Mouse (Mus musculus): ENCODE measurements around the gene Hcst.

Gene Hcst

DNA sequence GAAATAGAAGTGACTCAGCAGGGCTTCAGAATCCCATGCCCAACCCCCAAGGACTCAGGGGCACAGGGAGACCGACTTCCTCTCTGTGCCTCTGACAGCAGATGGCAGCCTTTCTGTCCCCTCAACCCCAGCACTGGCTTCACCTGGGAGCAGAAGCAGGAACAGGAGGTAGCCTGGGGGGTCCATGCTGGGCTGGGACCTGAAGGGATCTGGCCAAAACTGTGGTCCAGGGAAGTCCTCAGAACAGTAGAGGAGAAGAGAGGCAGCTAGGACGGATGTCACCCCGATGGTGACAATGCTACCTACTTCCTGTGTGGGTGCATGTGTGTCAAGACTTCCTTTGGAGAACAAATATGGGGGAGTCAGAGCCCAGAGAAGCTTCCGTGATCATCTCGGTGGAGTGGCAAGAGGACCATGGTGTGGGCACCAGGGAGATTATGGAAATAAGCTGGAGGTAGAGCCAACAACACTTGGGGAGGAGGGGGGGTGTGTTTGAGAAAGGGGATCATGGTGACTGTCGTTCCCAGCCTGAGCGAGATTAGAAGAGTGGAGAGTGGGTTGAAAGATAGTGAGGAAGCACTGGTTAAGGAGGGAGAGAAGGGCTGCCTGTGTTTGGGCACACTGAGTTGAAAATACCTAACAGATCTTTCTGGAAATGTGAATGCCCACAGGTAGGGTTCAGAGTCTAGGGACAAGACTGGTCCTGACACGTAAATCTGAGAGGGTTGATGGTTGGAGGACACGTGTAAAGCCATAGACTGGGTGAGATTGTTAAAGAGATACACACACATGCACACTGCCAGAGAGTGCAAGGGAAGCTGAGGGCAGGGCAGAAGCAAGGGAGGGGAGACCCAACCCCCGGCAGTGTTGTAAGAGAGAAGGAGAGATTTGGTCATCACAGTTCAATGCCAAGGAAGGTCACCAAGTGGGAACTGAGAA lies at the start of gene Hcst:
TSS of gene Hcst (minus strand) at position 294 of the 939 bp plus-strand sequence.
- in situ Hi-C loops (cut with MboI): loop anchor here (10.0 kb wide), 1 partner anchor 45 kb away; no protein-coding TSS in a partner anchor

DNA sequence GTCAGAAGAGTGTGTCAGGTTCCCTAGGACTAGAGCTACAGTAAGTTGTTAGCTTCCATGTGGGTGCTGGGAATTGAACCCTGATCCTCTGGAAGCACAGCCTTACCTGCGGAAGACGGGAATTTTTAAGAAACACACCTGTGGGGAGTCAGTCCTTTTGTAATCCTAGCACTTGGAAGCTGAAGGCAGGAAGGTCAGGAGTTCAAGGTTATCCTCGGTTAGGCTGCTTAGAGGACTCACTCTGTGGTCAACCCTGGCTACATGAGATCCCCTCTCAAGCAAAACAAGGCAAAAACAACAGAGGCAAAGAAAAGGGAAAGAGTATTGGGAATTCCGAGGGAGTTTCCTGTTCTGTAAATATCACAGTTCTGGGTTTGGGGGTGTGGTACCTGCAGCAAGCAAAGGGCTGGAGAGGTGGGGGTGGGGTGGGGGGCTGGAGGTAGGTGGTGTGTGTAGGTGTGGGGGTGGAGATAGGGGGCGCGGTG lies 45.2 kb upstream of the Hcst start:
- in situ Hi-C loops (cut with MboI): no loop called here

DNA sequence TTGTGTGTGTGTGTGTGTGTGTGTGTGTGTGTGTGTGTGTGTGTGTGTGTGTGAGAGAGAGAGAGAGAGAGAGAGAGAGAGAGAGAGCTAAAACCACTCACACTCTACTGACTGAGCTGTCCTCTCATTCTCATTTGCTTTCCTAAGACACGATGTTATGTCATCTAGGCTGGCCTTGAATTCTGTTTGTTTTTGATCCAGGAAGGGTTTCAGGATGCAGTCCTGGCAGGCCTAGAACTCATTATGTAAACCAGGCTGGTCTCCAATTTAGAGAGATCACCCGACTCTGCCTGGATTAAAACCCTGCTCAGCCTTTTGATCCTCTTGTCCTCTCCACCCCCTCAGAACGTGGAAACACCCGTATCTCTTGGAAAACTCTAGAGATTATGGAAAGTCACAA lies 44.3 kb upstream of the Hcst start:
- in situ Hi-C loops (cut with MboI): no loop called here

DNA sequence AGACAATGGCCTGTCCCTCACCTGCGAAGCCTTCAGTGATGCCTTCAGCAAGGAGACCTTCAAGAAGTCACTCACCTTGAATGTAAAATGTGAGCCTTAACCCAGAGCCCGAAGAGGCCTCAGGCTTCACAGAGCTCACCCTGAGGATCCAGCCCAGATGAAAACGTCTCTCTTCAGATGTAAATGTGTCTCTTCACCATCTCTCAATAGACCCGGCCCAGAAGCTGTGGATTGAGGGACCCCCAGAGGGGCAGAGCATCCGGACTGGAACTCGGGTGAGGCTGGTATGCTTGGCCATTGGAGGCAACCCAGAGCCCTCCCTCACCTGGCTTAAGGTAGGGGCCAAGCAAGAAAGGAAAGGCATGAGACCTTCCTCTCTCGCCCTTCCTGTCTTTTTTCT lies 43.9 kb upstream of the Hcst start:
- in situ Hi-C loops (cut with MboI): no loop called here

DNA sequence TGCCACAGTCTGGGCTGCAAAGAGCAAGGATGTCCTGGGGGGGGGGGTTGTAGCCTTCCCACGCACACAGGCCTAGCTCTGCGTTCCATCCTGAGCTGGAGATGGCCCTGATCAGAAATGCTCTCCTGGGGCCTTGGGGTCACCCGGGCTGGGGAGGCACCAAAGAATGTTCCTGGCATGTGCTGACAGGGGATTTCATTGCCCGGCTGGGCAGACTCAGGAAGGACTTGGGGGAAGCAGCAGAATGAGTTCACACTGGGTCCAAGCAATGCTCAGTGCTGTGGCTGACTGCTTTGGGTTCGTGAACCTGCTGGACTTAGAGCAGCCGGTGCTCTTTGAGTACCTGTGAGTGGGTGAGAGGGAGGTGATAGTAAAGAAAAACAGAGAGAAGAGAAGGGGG lies 39.8 kb upstream of the Hcst start:
- in situ Hi-C loops (cut with MboI): no loop called here

DNA sequence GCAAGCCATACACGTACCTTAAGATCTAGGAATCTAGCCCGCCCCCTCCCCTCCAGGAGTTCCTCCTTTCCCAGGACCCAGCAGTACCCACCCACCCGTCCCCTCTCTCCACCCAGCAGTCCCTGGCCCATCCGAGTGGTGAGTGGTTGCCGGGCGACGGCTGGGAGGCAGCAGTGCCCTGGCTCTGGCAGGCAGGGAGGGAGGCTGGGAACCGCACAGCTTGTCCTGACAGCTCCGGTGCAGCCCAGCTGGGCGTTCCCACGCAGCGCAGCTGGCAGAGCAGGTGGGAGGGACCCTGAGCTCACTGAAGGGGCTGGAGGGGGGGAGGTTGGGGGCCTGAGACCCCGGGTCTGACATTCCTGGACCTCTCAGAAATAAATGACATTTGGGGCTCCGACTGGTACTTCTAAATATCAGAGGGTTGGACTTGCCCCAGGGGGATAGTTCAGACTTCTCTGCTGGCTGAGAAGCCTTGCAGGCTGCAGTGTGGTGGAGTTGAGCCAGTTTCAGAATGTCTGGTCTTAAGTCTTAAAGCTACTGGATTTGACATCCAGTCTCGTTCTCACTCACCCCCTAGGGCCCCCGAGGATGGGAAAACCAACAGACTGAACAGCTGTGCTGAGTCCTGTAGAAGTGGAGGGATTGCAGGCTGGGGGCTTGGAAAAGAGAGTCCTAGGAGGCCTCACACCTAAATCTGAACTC lies 38.1 kb upstream of the Hcst start, which contains the start of the genes Kirrel2 and Nphs1:
TSS of gene Kirrel2 (minus strand) at position 62 of the 702 bp plus-strand sequence.
TSS of gene Nphs1 (plus strand) at position 687 of the 702 bp plus-strand sequence.
- in situ Hi-C loops (cut with MboI): no loop called here

DNA sequence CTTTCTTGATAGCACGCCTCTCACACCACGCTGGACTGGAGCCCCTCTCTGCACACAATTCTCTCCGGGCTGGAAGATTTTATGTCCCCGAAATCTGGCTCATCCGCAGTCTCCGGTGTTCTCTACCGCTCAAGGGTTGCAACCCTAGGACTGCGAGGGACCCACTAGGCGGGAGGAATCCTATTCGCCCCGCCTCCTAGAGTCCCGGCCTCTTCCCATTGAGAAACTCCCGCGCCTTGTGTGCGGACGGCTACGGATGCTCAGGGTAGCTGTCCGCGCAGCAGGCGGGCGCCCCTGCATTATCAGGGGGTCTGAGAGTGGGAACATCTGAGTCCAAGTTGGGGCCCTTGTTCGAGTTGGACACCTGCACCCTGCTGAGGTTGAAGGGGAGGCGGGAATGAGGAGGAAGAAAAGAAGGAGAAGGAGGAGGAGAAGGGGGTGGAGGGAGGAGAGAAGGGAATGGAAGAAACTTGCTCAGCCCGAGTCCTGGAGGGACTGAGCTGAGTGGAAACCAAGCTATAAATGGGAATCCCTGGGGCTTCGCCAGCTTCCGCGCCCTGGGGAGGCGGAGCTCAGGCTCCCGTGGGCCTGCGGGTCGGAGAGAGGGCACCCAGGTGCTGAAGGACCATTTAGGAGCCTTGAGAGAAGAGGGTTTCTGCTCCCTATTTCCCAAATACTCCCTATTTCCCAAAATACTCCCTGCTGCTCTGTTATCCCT lies 37.4 kb upstream of the Hcst start:
- in situ Hi-C loops (cut with MboI): no loop called here

DNA sequence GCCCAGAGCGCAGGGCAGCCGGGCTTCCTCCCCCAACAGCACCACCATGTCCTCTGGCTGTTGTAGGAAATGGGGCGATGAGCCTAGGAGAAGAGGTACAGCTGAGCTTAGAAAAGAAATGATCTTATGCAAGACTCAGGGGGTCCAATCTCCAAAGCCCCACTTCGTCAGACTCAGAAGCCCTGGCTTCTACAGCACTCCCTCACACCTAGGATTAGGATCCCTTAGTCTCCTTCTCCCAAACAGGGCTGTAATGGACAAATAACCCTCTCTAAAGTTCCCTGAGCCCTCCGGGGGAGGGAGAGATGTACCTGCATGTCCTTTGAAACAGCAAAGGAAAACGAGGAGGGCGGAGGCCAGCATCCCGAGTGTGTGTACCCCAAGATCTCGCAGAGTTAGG lies 36.8 kb upstream of the Hcst start:
- in situ Hi-C loops (cut with MboI): no loop called here

DNA sequence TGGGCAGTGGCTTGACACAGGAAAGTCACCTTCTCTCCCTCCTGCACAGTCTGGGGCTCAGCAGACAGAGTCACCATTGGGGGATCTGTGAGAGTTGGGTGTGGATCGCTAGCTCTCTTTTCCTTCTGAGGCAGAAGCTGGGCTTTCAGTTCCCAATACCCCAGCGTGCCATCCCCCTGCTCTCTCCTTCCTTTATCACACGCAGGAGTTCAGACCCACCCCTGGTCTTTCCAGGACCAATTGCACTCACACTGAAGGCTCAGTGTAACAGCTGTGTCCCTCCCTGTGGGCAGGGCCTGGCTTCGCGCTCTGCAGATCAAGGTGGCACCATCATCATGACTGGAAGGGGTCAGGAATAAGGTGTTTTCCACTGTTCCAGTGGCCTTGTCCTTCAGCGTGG lies 34.6 kb upstream of the Hcst start:
- in situ Hi-C loops (cut with MboI): no loop called here

DNA sequence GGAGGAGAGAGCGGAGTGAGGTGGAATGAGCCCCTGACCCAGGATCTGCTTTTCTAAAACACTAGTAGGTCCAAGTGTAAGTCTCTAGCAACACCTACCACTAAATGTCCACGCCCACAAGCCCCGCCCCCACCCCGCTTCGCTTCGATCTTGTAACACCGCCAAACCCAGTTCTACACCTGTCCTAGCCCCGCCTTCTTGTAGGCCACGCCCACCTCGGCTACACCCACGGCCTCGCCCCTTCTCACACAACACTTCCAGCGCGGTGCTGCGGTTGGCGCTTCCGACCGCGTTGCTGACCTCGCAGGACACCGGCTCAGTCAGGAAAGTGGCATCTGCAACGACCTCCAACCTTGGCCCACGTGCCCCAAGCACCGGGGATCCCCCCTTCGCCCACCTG lies 34.1 kb upstream of the Hcst start:
- in situ Hi-C loops (cut with MboI): no loop called here

DNA sequence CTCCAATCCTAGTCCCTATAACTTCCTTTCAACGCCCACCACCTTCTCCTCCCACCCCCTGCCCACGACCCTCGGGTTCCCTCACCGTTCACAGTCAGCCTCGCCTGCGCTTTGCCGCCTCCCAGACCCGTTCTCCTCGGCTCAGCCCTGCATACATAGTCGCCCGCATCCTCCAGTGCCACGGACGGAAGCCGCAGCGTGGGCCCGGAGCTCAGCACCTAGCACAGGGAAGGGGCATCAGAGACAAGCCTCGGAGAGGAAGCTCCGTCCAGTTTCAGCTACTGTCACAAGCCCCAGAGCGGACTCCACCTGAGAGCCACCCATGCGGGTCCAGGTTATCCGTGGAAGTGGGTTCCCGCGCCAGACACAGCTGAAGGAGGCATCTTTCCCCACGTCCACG lies 33.7 kb upstream of the Hcst start:
- in situ Hi-C loops (cut with MboI): no loop called here

DNA sequence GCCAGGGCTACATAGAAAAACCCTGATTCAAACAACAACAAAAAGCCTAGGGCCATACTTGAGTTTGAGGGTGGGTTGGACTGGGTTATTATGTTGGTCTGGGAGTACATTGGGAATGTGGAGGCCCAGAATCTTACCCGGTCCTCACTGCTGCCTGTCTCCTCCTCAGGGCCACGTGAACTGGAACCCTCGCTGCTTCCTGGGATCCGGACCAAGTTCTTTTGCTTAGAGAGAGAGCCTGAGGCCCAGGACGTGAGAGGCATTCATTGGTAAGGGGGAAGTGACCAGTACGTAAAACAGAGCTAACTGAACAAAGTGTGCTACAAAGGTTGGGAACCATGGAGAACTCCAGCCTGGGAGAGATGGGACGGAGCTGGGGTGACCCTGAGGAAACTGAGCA lies 30.6 kb upstream of the Hcst start:
- in situ Hi-C loops (cut with MboI): no loop called here

DNA sequence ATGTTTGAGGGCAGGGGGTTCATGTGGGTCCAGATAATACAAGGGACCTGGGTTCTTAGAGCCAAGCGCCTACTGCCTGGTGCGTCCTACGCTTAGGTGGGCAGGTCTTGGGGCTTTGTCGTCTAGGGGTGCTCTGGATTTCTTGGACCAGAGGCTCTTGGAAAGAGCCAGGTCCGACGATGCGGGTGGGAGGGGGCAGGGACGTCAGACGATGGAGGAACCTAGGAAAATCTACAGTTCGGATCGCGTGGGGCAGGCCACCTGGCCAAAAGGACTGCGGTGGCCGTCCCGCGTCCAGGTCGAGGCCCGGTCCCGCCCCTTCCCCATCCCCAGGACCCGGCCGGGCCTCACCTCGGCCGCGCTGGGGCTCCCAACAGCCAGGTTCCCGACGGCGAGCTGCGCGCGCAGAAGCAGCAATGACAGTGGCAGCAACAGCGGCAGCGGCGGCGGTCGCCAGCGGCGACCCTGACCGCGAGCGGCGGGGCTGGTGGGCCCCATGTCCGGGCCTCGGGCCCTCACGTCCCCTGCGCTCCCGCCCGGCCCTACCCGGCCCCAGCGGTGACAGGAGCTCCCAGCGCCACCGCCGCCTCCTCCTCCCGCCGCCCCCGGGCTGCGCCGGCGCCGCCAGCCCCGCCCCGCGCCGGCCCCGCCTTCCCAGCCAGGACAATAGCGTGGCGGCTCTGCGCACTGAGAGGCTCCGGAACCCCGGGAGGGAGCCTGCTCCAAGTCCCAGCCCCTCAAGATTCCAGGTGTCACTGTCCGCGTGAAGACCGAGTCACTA lies 25.5 kb upstream of the Hcst start, which contains the start of gene Aplp1:
TSS of gene Aplp1 (minus strand) at position 565 of the 781 bp plus-strand sequence.
- in situ Hi-C loops (cut with MboI): no loop called here

DNA sequence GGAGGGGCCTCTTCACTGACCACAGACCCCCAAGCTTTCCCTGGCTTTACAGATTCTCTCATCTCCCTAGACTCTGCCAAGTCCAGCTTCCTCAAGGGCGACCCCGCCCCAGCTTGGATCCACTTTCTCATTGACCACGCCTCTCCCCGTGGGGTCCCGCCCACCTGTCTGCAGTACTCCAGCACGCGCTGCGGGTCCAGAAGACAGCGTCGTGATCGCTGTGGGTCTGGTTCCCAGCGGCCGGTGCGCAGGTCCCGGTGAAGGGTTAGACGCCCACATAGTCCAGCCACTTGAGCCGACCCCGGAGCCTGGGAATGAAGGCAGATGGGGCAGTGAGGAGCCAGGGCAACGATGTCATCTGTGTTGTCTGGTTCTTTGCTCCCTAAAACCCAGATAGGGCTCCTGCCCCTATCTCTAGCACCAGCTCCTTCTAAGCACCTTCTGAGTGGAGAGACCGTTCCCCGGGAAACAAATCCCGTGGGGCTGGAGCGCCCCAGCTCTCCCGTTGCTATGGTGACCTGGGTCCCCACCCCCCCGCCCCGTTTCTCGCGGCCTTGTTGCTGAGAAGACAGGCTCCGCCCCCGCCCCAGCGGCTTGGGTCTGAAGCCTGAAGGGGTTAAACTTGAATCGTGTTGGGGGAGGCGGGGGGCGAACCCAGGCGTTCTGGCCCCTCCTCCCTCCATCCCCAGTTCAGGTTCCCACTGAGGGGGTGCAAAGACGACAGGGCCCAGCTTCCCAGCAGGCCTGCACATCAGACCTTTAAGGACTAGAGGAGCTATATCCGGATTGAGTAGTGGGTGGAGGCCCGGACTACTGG lies 24.7 kb upstream of the Hcst start:
- in situ Hi-C loops (cut with MboI): no loop called here

DNA sequence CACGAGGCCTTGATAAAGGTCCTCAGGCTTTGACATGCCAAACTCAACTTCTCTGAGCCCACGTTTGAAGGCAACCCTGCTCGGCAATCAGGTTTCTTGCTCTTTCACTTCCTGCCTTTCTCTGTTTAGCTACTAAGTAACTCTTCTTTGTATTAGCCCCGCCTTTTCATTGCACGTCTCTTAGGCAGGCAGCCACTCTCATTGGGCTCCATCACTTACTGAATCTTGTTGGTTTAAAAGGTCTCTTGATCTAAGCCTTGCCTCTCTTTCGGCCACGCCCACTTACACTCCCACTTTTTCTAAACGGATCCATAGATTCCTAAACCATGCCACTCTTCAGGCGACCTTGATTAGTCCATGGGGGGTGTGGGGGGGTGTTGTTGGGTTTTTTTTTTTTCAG lies 24.0 kb upstream of the Hcst start:
- in situ Hi-C loops (cut with MboI): no loop called here

DNA sequence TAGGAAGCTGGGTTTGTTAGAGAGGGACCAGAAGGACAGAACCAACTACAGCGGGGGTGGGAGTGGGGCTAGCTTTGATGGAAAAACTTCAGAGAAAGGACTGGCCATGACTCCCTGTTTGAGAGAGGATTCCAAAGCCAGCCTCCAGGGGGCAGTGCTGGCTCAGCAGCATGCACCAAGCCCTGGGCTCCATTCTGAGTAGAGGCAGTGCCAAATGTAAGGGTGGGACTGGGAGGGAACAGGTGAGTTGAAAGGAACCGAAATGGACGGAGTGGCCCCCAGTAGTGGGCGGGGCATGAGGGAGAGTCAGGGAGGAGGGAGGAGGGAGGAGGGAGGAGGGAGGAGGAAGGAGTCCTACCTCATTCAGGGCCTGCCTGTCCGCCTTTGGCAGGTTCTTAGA lies 21.0 kb upstream of the Hcst start:
- in situ Hi-C loops (cut with MboI): no loop called here

DNA sequence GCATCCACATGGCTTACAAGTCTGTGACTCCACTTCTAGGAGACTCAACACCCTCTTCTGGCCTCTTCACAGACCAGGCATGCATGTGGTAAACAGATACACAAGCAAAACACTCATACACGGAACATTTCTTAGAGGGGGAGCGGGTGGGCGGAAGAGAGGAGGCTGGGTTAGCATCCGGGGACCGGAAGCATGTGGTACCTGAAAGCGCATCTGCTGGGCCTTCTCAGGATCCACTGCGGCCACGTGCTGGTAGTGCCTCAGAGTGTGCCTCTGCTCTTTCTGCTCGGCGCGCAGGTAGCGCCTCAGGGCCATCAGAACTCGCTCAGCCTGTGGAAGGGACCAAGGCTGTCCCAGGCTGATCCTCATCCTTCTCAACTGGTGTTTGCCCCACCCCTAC lies 20.1 kb upstream of the Hcst start:
- in situ Hi-C loops (cut with MboI): loop anchor here (5.0 kb wide), 1 partner anchor 43 kb away; no protein-coding TSS in a partner anchor

DNA sequence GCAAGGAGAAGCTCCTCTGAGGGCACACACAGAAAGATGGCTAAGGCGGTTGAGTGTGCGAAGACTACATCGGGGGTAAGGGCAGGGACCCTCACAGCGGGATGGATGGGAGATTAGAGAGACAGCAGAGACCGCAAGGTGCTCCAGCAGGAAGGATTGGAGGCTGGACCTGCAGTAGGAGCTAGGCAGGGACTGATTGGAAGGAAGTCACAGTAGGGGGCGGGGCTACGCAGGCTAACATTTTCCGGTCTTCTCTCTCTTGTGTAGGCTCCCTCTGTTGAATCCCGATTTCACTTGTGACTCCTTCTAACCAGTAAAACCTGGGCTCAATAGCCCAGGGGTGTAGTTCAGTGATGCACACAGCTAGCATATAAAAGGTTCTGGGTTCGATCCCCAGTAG lies 17.2 kb upstream of the Hcst start:
- in situ Hi-C loops (cut with MboI): loop anchor here (5.0 kb wide), 1 partner anchor 45 kb away; no protein-coding TSS in a partner anchor

DNA sequence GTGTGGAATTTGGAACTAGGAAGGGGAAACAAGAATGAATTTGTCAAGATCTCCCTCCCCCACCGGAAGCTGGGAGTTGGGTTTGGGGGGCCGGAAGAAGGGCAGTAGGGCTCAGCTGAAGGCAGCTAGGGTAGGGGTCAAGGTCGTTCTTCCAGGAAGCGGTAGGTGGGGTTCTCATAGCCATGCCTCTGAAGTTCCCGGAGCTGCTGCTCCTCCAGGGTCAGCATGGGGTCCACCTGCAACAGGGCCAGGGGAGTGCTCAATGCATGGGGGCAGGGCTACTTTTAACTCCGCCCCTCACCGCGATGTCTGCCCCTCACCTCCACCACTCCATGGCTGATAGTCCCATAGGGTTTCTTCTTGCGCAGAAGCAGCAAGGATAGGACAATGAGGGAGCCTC lies 15.5 kb upstream of the Hcst start:
- in situ Hi-C loops (cut with MboI): loop anchor here (5.0 kb wide), 1 partner anchor 47 kb away; no protein-coding TSS in a partner anchor

DNA sequence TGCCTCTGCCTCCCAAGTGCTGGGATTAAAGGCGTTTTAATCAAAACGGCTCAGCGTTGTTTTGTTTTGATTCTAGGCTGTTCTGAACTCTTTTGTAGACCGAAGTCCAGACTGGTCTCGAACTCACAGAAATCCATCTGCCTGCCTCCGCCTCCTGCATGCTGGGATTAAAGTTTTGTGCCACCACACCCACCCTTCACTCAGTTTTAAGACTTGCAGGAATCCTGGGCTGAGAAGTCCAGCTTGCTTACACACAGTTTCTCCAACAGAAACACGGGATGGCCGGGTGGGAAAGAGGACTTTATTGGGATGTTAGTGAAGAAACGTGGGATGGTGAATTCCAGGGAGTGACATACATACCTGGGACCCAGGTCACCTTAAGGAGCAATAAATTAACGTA lies 15.0 kb upstream of the Hcst start:
- in situ Hi-C loops (cut with MboI): loop anchor here (5.0 kb wide), 1 partner anchor 48 kb away; no protein-coding TSS in a partner anchor
